Mouse (Mus musculus) myocyte (in vitro differentiated cells): Measurements from ENCODE around the gene Rab19.

ENCODE experiments used
- MAX ChIP-seq: IDR thresholded peaks from one replicate; pipeline ENCODE4 v1.6.1; 2011; ENCODE audit warnings: low read depth, mild to moderate bottlenecking, control low read depth
- USF1 ChIP-seq: IDR thresholded peaks from one replicate; pipeline ENCODE4 v1.6.1; 2011; ENCODE audit warnings: low read depth, mild to moderate bottlenecking, control low read depth, moderate library complexity

GRCm38 (mm10) chr6:39423130-39423551, 42.2 kb downstream of the Rab19 start:
- no peak for TF ChIP-seq USF1
- no peak for TF ChIP-seq MAX
